Mouse (Mus musculus): ENCODE data around the gene Ptf1a. TPM values are rescaled to one million over a fixed set of nuclear protein-coding genes. Genes with fewer than 3 reads are reported as not detected.

Gene Ptf1a
- total RNA-seq, 2 experiments from 2014 or later = not detected

DNA sequence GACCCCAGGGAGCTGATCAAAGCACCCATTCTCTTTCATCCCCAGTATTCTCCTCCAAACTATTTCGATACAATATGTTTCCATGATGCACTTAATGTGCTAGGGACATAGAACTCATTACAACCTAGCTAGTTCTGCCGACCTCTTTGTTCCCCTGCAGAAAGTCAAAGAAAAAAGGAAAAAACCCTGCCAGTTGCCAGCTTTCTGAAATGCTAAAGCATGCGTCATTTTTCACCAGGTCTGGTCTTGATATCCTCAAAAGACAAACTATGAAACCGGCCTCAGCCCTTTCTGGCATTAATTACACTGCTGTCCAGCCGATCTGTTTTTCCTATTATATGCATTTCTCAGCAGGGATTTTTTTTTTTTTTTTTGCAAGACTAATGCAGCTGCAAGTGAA, 9.8 kb downstream of the Ptf1a start:
- no peak for DNase-seq

DNA sequence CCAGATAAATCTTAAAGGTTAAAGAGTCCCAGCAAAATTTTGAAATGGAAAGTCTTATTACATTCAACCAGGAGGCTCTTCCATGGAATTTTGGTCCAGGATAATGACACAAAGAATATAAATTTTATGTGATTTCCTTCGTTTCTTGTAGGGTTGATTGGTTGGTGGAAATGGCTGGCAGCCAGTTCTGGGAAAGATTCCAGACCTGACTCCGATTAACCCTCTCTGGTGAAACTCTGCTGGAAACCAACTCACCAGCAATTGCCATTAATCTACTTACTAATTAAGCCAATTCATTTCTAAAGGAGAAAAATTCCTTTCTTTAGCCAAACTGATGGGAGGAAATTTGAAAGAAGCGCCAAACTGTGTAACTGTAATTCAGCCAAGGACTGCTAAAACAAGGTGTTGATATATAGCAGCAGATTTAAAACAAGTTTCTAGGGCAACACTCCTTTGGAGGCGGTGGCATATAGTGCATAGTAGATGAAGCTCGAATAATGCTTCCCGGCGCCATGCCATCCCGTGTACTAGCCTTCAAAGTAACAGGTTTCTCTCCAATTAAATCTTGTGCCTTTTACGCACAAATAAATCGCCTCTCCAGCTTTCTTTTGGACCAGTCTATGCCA, 10.5 kb downstream of the Ptf1a start:
- no peak for DNase-seq

DNA sequence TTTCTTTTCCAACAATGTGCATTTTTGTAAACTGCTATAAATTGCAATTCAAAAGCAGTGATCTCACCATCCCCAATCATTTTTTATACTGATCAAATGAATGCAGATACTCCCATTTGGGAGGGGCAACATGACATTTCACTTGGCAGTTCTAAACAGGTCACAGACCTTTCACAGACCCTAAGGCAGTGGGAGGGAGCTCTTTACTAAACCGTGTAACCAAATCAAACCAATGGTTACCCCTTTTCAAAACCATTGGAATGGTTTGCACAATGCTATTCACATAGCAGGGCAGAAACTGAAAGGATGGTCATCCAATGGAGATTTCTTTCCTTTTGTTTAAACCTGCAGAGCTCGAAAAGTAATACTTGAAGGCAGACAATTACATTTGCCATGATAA, 13.3 kb downstream of the Ptf1a start:
- no peak for DNase-seq

DNA sequence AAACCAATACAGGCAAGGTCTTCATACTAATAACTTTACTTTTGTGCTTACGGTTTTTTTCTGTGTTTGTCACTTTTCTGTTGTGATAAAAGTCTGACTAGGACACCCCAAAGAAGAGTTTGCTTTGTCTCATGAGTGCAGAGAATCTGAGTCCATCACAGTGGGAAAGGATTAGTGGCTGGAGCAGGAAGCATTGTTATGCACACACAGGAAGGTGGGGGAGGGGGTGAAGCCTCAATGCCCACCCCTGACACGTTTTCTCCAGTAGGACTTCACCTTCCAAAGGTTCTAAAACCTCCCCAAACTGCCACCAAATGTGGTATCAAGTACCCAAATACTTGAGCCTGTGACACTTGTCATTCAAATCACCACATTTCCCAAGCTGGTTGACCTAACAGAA, 16.5 kb downstream of the Ptf1a start:
- DNase-seq = no peak

DNA sequence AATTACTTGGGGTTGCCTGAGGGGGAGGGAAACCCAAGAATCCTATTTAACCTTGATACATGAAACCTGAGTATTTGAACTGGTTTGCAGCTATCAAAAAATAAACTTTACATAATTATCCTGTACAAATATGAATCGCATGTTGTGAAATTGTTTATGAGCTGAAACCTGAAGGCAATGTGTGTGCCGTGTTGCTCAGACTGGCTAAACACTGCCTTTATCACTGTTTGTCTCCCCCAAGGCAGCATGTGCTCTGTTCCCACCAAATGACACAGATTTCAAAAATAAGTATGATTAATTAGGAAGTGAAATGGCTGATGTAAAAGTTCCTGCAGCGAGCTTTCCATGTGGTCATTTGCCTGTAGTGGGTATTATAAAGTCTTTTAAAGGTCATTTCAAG, 44.8 kb downstream of the Ptf1a start:
- no peak for DNase-seq

Other genes with a start within 250 kb of the Ptf1a start
- not detected for gene Armc3, start 246.4 kb upstream of the Ptf1a start, total RNA-seq (2021)
- gene Msrb2, start 74.2 kb upstream of the Ptf1a start, total RNA-seq (2021) = 1 to 10 TPM; 6.1 to 7.5 TPM
- gene 4921504E06Rik, start 108.3 kb downstream of the Ptf1a start, total RNA-seq (2021) = not detected
- 10 to 100 TPM; 17.6 to 25.0 TPM for gene Otud1, start 212.1 kb downstream of the Ptf1a start, total RNA-seq (2021)